ENCODE assay signal across 41 mouse cellular contexts in the genomic region with DNA sequence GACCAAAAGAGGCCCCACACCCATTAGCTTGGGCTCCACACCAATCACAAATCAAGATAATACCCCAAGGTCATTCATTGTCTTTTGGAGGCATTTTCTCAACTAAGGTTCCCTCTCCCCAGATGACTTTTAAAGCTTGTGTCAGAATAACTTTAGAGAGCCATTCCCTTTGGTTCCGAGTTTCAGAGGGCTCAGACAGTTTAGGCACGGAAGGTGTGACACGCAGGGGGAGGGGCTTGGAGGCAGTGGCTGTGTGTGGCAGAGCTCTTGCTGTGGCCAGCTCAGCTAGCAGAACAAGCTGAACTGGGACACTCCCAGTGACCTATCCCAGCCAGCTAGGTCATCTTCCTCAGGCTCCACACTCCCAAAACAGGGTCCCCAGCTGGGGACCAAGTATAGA. TPM values are rescaled to one million over a fixed set of nuclear protein-coding genes. Genes with fewer than 3 reads are reported as not detected.
A peak's percentile ranks its signal among the peaks of the same experiment; 100 is the strongest.
DNase-seq lines count a peak whose midpoint lies in the region; ATAC-seq and TF ChIP-seq lines count a peak whose summit lies in the region.
"Had no signal": no experiment of that assay in that cellular context is flagged by ENCODE, and none has a peak within 500 bp of the region (broad histone marks: within the 10 kb centered on the region; RNA-seq: fewer than 3 reads in every experiment).

No protein-coding gene starts in this region.

- ATAC-seq in erythroblast, adult 5-6 weeks (replicated peaks; ENCODE audit: low FRiP score, poor library complexity, severe bottlenecking) = 0 out of 2 replicates have a peak, but pooled peaks have one; percentile 14
- no peak for ATAC-seq in hindbrain, postnatal 0 days
- ATAC-seq: activated CD4-positive, CD25-positive, alpha-beta regulatory T cell, adult 4 months; forebrain, embryonic 16.5 days; hindbrain, embryonic 16.5 days; intestine, embryonic 15.5 days; midbrain, embryonic 16.5 days had no signal

- no peaks in the 10 kb centered on the region for H3K27me3 ChIP-seq in hindbrain, postnatal 0 days (ENCODE audit: insufficient read depth, low read length)
- H3K27me3 ChIP-seq: embryonic facial prominence, embryonic 13.5 days; heart, embryonic 15.5 days; intestine, embryonic 15.5 days; limb, embryonic 12.5 days; liver, embryonic 15.5 days; lung, embryonic 15.5 days; neural tube, embryonic 13.5 days had no signal

- H3K36me3 ChIP-seq in hindbrain, postnatal 0 days (ENCODE audit: insufficient read depth, low read length) = no peaks in the 10 kb centered on the region
- H3K36me3 ChIP-seq: embryonic facial prominence, embryonic 13.5 days; heart, embryonic 15.5 days; intestine, embryonic 15.5 days; limb, embryonic 12.5 days; liver, embryonic 15.5 days; lung, embryonic 15.5 days; midbrain, embryonic 10.5 days; neural tube, embryonic 13.5 days had no signal

- no peaks in the 10 kb centered on the region for H3K9me3 ChIP-seq in hindbrain, postnatal 0 days (ENCODE audit: low read length)
- H3K9me3 ChIP-seq: embryonic facial prominence, embryonic 13.5 days; heart, embryonic 15.5 days; intestine, embryonic 15.5 days; limb, embryonic 12.5 days; liver, embryonic 15.5 days; lung, embryonic 15.5 days; midbrain, embryonic 10.5 days; neural tube, embryonic 13.5 days had no signal

- no peak for TF ChIP-seq CTCF in hindbrain, postnatal 0 days (IDR thresholded peaks at IDR 0.05; ENCODE audit: low read depth)

- 63% methylated on average over 3 of the region's 3 CpGs for WGBS in hindbrain, postnatal 0 days

- H3K4me2 ChIP-seq in hindbrain, postnatal 0 days (ENCODE audit: low read depth, low read length) = no peak overlapping the region
- H3K4me2 ChIP-seq: embryonic facial prominence, embryonic 13.5 days; heart, embryonic 15.5 days; intestine, embryonic 15.5 days; limb, embryonic 12.5 days; liver, embryonic 15.5 days; lung, embryonic 15.5 days; neural tube, embryonic 13.5 days had no signal

- H3K4me1 ChIP-seq in hindbrain, postnatal 0 days (ENCODE audit: insufficient read depth, low read length) = no peaks in the 10 kb centered on the region; the same call in 1 of the 2 replicates
- H3K4me1 ChIP-seq: heart, embryonic 15.5 days; intestine, embryonic 15.5 days; liver, embryonic 15.5 days; lung, embryonic 15.5 days had no signal

- peak; percentile 47 for DNase-seq in gastrocnemius, postnatal 25 days
- DNase-seq in gastrocnemius, postnatal 10 days = no peak
- DNase-seq in 3134 (ENCODE audit: extremely low read depth, insufficient read length, low spot score) = peak; percentile 67
- peak; percentile 66 for DNase-seq in ES-CJ7 (ENCODE audit: low read depth, low spot score)
- no peak for DNase-seq in cerebellum, postnatal 4 days (ENCODE audit: low spot score in 2 of 2)
- no peak for DNase-seq in hindbrain, postnatal 0 days (ENCODE audit: low spot score)
- DNase-seq: B cell, adult 2 months; cerebellum, adult 9-10 months; embryo, embryonic 11 days; right cerebral cortex, postnatal 4 days; thymus, adult 2 months; thymus, postnatal 36 days had no signal

- no peak overlapping the region for H3K27ac ChIP-seq in hindbrain, postnatal 0 days
- H3K27ac ChIP-seq: embryonic facial prominence, embryonic 13.5 days; heart, embryonic 15.5 days; intestine, embryonic 15.5 days; left cerebral cortex, adult 2 months; limb, embryonic 12.5 days; liver, embryonic 15.5 days; lung, embryonic 15.5 days; midbrain, embryonic 10.5 days; neural tube, embryonic 13.5 days had no signal

- H3K9ac ChIP-seq in hindbrain, postnatal 0 days (replicated peaks; ENCODE audit: low read length) = no peak overlapping the region
- H3K9ac ChIP-seq: embryonic facial prominence, embryonic 13.5 days; heart, embryonic 15.5 days; intestine, embryonic 15.5 days; limb, embryonic 12.5 days; liver, embryonic 15.5 days; lung, embryonic 15.5 days; neural tube, embryonic 13.5 days had no signal

- no peak overlapping the region for H3K4me3 ChIP-seq in hindbrain, postnatal 0 days (ENCODE audit: low read length)
- H3K4me3 ChIP-seq: embryonic facial prominence, embryonic 13.5 days; erythroblast, embryonic 14.5 days; heart, embryonic 15.5 days; intestine, embryonic 15.5 days; layer of hippocampus, adult 2 months; left cerebral cortex, adult 2 months; limb, embryonic 12.5 days; liver, embryonic 15.5 days; lung, embryonic 15.5 days; midbrain, embryonic 10.5 days; neural tube, embryonic 13.5 days had no signal

RNA-seq across cellular contexts. Expression of a gene that starts 10.5 kb away (rescaled TPM):
- 10 to 100 TPM; 14.5 to 16.8 TPM for total RNA-seq in gastrocnemius, postnatal 25 days (2021)
- total RNA-seq in gastrocnemius, postnatal 10 days (2021) = 10 to 100 TPM; 40.5 to 49.4 TPM
- 28.1 and 29.9 TPM in 2 replicates for total RNA-seq in erythroblast, adult 5-6 weeks (2015; ENCODE audit: low replicate concordance)
- total RNA-seq in erythroblast, adult 5-6 weeks (2017; ENCODE audit: low replicate concordance) = 31.2 and 60.5 TPM in 2 replicates
- 55.3 and 56.6 TPM in 2 replicates for total RNA-seq in hindbrain, postnatal 0 days (2014; rRNA removed)
- polyA plus RNA-seq in hindbrain, postnatal 0 days (2015; fragmentation: Nextera tagmentation; extraction: Ambion mirVana) = 19.1 and 20.9 TPM in 2 replicates

RNA-seq across cellular contexts. Expression of a gene that starts 28.5 kb away (rescaled TPM):
- total RNA-seq in gastrocnemius, postnatal 25 days (2021) = under 1 TPM; 0.08 TPM
- total RNA-seq in gastrocnemius, postnatal 10 days (2021) = under 1 TPM; 0.23 to 0.27 TPM
- total RNA-seq in erythroblast, adult 5-6 weeks (2015; ENCODE audit: low replicate concordance) = 178 and 210 TPM in 2 replicates
- 298 and 357 TPM in 2 replicates for total RNA-seq in erythroblast, adult 5-6 weeks (2017; ENCODE audit: low replicate concordance)
- 8.7 and 10.6 TPM in 2 replicates for total RNA-seq in hindbrain, postnatal 0 days (2014; rRNA removed)
- 4.1 and 4.2 TPM in 2 replicates for polyA plus RNA-seq in hindbrain, postnatal 0 days (2015; fragmentation: Nextera tagmentation; extraction: Ambion mirVana)
- total RNA-seq: liver, adult 2 months; MEL had no signal
- polyA plus RNA-seq: activated CD4-positive, CD25-positive, alpha-beta regulatory T cell, adult 4 months; liver, adult 2 months had no signal

RNA-seq across cellular contexts. Expression of a gene that starts 28.6 kb away (rescaled TPM):
- not detected for total RNA-seq in gastrocnemius, postnatal 25 days (2021)
- not detected for total RNA-seq in gastrocnemius, postnatal 10 days (2021)
- total RNA-seq in erythroblast, adult 5-6 weeks (2015; ENCODE audit: low replicate concordance) = 2.3 and 2.5 TPM in 2 replicates
- total RNA-seq in erythroblast, adult 5-6 weeks (2017; ENCODE audit: low replicate concordance) = 5.2 and 6.7 TPM in 2 replicates
- not detected in 2 replicates for total RNA-seq in hindbrain, postnatal 0 days (2014; rRNA removed)
- 0.39 and 0.53 TPM in 2 replicates for polyA plus RNA-seq in hindbrain, postnatal 0 days (2015; fragmentation: Nextera tagmentation; extraction: Ambion mirVana)
- total RNA-seq: adrenal gland, adult 2 months; adrenal gland, postnatal 4 days; gastrocnemius, postnatal 36 days; liver, adult 2 months; megakaryocyte progenitor cell, adult 5-6 weeks; MEL had no signal
- polyA plus RNA-seq: activated CD4-positive, CD25-positive, alpha-beta regulatory T cell, adult 4 months; adrenal gland, adult 2 months; embryonic facial prominence, embryonic 13.5 days; erythroblast, embryonic 14.5 days; forebrain, embryonic 11.5 days; forebrain, embryonic 16.5 days; heart, embryonic 15.5 days; hindbrain, embryonic 11.5 days; intestine, embryonic 15.5 days; kidney, adult 2 months; kidney, embryonic 16.5 days; limb, embryonic 12.5 days; liver, adult 2 months; lung, embryonic 15.5 days; midbrain, embryonic 10.5 days; midbrain, embryonic 16.5 days; neural tube, embryonic 13.5 days; spleen, adult 2 months; thymus, adult 2 months had no signal

RNA-seq across cellular contexts. Expression of a gene that starts 38.3 kb away (rescaled TPM):
- total RNA-seq in gastrocnemius, postnatal 25 days (2021) = not detected
- not detected for total RNA-seq in gastrocnemius, postnatal 10 days (2021)
- not detected in 2 replicates for total RNA-seq in erythroblast, adult 5-6 weeks (2015; ENCODE audit: low replicate concordance)
- not detected in 2 replicates for total RNA-seq in erythroblast, adult 5-6 weeks (2017; ENCODE audit: low replicate concordance)
- not detected in 2 replicates for total RNA-seq in hindbrain, postnatal 0 days (2014; rRNA removed)
- not detected in 2 replicates for polyA plus RNA-seq in hindbrain, postnatal 0 days (2015; fragmentation: Nextera tagmentation; extraction: Ambion mirVana)
- total RNA-seq: adrenal gland, adult 2 months; adrenal gland, postnatal 4 days; gastrocnemius, postnatal 36 days; layer of hippocampus, postnatal 14 days; left cerebral cortex, postnatal 25 days; liver, adult 2 months; megakaryocyte progenitor cell, adult 5-6 weeks; MEL had no signal
- polyA plus RNA-seq: activated CD4-positive, CD25-positive, alpha-beta regulatory T cell, adult 4 months; adrenal gland, adult 2 months; embryonic facial prominence, embryonic 13.5 days; erythroblast, embryonic 14.5 days; forebrain, embryonic 11.5 days; forebrain, embryonic 16.5 days; heart, embryonic 15.5 days; hindbrain, embryonic 11.5 days; hindbrain, embryonic 16.5 days; intestine, embryonic 15.5 days; kidney, adult 2 months; kidney, embryonic 16.5 days; limb, embryonic 12.5 days; liver, adult 2 months; liver, embryonic 15.5 days; lung, embryonic 15.5 days; midbrain, embryonic 10.5 days; midbrain, embryonic 16.5 days; neural tube, embryonic 13.5 days; spleen, adult 2 months; thymus, adult 2 months had no signal

RNA-seq across cellular contexts. Expression of a gene that starts 51.6 kb away (rescaled TPM):
- under 1 TPM; 0.23 to 0.35 TPM for total RNA-seq in gastrocnemius, postnatal 25 days (2021)
- under 1 TPM; 0.45 to 0.54 TPM for total RNA-seq in gastrocnemius, postnatal 10 days (2021)
- total RNA-seq in erythroblast, adult 5-6 weeks (2015; ENCODE audit: low replicate concordance) = not detected in 2 replicates
- not detected in 2 replicates for total RNA-seq in erythroblast, adult 5-6 weeks (2017; ENCODE audit: low replicate concordance)
- 6.2 and 7.1 TPM in 2 replicates for total RNA-seq in hindbrain, postnatal 0 days (2014; rRNA removed)
- 2.4 and 2.9 TPM in 2 replicates for polyA plus RNA-seq in hindbrain, postnatal 0 days (2015; fragmentation: Nextera tagmentation; extraction: Ambion mirVana)
- total RNA-seq: MEL had no signal
- polyA plus RNA-seq: erythroblast, embryonic 14.5 days had no signal

Comparison
In these comparisons a context has a peak if more than half of its experiments do, and no peak if none do; other contexts are left out.
1. DNase-seq: peak in gastrocnemius, postnatal 25 days (single experiment), 3134 (single experiment) and ES-CJ7 (single experiment); none in gastrocnemius, postnatal 10 days (single experiment), cerebellum, postnatal 4 days (0 of 2) and hindbrain, postnatal 0 days (single experiment).
2. RNA of a gene that starts 28.5 kb away (total RNA-seq): 178 to 357 TPM in erythroblast, adult 5-6 weeks; 8.7 to 10.6 TPM in hindbrain, postnatal 0 days, 0.23 to 0.27 TPM in gastrocnemius, postnatal 10 days and 0.08 TPM in gastrocnemius, postnatal 25 days; every median in the first group is over 10 times any median in the second.